Mouse (Mus musculus) heart, postnatal 25 days (tissue): Measurements from ENCODE around the gene Olfr467. TPM values are rescaled to one million over a fixed set of nuclear protein-coding genes. Genes with fewer than 3 reads are reported as not detected.
"Not testable (repeated sequence)": the region's sequence is repeated elsewhere in the genome, so short reads cannot be mapped to it uniquely, and the experiment has no call there.

Experiments
- DNase-seq: peaks from one replicate; pipeline ENCODE4 v3.0.0; 2022; ENCODE audit warnings: low spot score
- intact Hi-C: fragments of 180-260 bp; cut with DNase I; formaldehyde crosslinking; loops from one replicate; pipeline ENCODE4 v1.15.1; 2025
- total RNA-seq, 2 experiments: library from RNA; stranded (reverse); gene quantifications; 2 replicates each; pipeline ENCODE4 v1.2.3; 2021

The Olfr467 gene
- total RNA-seq: not detected

DNA sequence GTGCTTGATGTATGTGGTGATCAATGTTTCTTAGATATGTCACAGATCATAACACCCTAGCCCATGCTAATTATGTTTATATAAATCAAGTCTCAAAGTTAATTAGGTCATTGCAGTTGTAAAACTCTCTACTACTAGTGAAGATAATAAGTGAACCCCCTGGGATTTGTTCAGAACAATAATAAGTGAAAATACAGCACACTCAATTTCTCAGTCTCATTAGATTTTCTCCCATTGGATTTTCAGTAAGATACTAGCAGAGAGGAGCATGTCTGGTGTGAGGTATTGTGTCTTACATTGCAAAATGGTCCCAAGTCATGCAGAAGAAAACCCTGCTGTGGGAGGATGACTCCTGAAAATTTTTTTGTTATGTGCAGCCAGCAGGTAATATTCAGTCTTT is at the start of gene Olfr467:
Gene Olfr467, plus strand, starts transcription at position 301 of the 400 bp plus-strand sequence.
- intact Hi-C loops: no loop called here
- DNase-seq: no peak

GRCm38 (mm10) chr7:107770812-107771211 is 41.3 kb upstream of the Olfr467 start:
- intact Hi-C loops: no loop called here
- DNase-seq: no peak

DNA sequence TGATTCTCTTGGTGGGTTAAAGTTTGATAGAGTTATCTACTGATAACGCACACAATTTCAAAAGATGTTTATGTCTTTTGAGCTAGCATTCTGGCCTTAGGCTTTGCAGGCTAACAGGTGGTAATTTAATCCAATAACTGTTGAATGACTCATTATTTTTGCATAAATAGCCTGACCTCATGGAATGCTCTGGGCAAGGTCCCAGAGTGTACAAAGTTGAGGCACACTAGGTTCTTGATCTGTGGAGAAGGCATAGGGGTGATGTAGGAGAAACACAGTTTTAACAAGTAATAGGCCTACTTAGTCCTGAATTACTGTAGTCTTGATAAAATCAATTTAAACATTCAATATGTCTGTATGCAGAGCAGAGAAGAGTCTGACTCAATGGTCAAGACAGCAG is 33.8 kb upstream of the Olfr467 start:
- no peak for DNase-seq
- intact Hi-C loops: loop anchor here (2.0 to 5.0 kb wide), 2 partner anchors 29 to 561 kb away; no protein-coding TSS in a partner anchor

GRCm38 (mm10) chr7:107779611-107780010 is 32.5 kb upstream of the Olfr467 start:
- no peak for DNase-seq

DNA sequence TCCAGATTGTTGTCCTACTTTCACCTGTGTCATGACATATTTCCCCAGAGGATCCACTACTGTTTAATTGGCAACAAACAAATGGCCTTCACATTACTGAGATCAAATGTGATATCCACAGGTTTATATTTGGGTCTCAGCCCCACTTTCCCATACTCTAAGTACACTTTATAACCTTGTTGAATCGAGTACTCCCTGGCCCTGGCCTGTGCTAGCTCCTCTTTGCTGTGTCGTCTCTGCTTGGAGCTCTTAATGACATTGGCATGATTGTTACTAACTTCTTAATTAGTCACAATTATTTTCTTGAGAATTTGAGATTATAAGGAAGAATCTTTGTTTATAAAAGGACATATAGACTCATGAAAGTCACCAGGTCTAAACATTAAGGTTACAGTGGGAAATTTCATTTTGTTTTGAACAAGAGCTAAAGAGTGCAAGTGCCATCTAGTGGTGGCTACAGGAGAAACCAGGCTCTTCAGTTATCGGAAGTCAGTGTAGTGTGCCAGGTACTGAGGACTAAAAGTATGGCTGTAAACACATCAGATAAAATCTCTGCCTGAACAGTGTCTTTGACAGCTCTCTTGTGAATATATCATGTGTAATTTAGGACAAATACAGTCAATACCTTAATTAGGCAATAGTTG is 24.0 kb upstream of the Olfr467 start:
- intact Hi-C loops: no loop called here
- no peak for DNase-seq

More at GRCm38 (mm10) chr7:107779611-107780010, 32.5 kb upstream of the Olfr467 start:
- intact Hi-C loops: loop anchor here (1.0 to 5.0 kb wide), 3 partner anchors 31 to 562 kb away; no protein-coding TSS in a partner anchor

- intact Hi-C loops: no loop called here
- no peak for DNase-seq
Observed at GRCm38 (mm10) chr7:107796500-107796899, 15.6 kb upstream of the Olfr467 start.

DNA sequence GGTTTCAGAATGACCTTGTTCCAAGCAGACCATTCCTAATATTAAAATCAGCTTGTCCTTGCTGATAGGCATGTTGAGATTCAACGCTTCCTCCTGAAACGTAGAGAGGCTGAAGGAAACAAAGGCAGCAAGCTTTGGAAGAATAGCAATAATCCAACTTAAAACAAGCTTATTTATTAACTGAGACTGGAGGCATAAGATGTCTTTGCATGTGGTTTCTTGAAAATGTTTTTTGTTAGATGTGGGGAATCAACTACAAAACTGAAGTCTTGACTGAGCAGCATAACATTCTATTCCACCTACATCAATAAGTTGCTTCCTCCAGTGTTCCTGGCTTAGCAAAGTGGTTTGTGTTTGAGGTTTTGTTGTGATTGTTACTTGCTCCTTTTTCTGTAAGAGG is 11.0 kb upstream of the Olfr467 start, which contains the start of gene Ovch2:
Gene Ovch2, minus strand, starts transcription at position 101 of the 400 bp plus-strand sequence.
- no peak for DNase-seq
- intact Hi-C loops: no loop called here

- intact Hi-C loops: no loop called here
- DNase-seq: no peak
Observed at GRCm38 (mm10) chr7:107802138-107802537, 9.9 kb upstream of the Olfr467 start.

- intact Hi-C loops: loop anchor here (5.0 kb wide), 1 partner anchor 43 kb away; no protein-coding TSS in a partner anchor
- no peak for DNase-seq
Observed at GRCm38 (mm10) chr7:107819442-107819841, 7.4 kb downstream of the Olfr467 start.

GRCm38 (mm10) chr7:107823867-107824266 is 11.8 kb downstream of the Olfr467 start:
- intact Hi-C loops: not testable (repeated sequence)

DNA sequence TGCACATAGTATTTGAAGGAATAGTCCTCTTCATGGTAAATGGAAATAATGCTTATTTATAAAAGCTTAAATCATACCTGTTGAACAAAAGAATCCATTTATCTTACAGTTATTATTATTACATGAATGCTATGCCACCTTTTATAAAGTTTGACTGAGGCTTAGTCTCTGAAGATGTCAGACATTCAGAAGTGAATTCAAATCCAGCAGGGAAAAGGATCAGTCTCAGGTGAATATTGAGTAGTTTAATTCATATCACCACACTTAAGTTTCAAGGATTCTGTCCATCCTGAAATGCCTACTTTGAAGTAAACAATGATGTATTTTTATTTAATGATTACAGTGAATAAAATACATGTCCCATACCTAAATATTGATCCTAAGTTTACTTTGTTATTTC is 13.4 kb downstream of the Olfr467 start, which contains the start of gene Olfr469:
Gene Olfr469, minus strand, starts transcription at position 101 of the 400 bp plus-strand sequence.
- DNase-seq, intact Hi-C loops: not testable (repeated sequence)

More at GRCm38 (mm10) chr7:107823867-107824266, 11.8 kb downstream of the Olfr467 start:
- DNase-seq: not testable (repeated sequence)

GRCm38 (mm10) chr7:107841719-107842118 is 29.7 kb downstream of the Olfr467 start:
- DNase-seq: no peak
- intact Hi-C loops: loop anchor here (2.0 kb wide), 1 partner anchor 25 kb away; no protein-coding TSS in a partner anchor

- intact Hi-C loops, DNase-seq: not testable (repeated sequence)
Observed at GRCm38 (mm10) chr7:107847390-107847789, 35.3 kb downstream of the Olfr467 start, which contains the start of gene Olfr470. Gene Olfr470 (minus strand): TSS chr7:107847490.

Other genes starting within 250 kb of the Olfr467 start
- 1 to 10 TPM; 5.2 to 5.4 TPM for gene Olfml1, start 244.8 kb upstream of the Olfr467 start, total RNA-seq
- 10 to 100 TPM; 20.4 to 20.9 TPM for gene Ppfibp2, start 217.1 kb upstream of the Olfr467 start, total RNA-seq
- gene 5330417H12Rik, start 187.1 kb upstream of the Olfr467 start, total RNA-seq: not detected
- gene Cyb5r2, start 54.2 kb upstream of the Olfr467 start, total RNA-seq: not detected
- gene Ovch2, start 11.1 kb upstream of the Olfr467 start, total RNA-seq: not detected
- gene Olfr469, start 13.3 kb downstream of the Olfr467 start, total RNA-seq: not detected
- not detected for gene Olfr470, start 35.2 kb downstream of the Olfr467 start, total RNA-seq
- gene Olfr472, start 85.6 kb downstream of the Olfr467 start, total RNA-seq: not detected
- not detected for gene Olfr473, start 118.2 kb downstream of the Olfr467 start, total RNA-seq
- not detected for gene Olfr474, start 142.4 kb downstream of the Olfr467 start, total RNA-seq
- gene Olfr476, start 152.5 kb downstream of the Olfr467 start, total RNA-seq: not detected
- not detected for gene Olfr477, start 174.4 kb downstream of the Olfr467 start, total RNA-seq
- not detected for gene Olfr478, start 221.7 kb downstream of the Olfr467 start, total RNA-seq
- not detected for gene Olfr479, start 238.4 kb downstream of the Olfr467 start, total RNA-seq